Mouse (Mus musculus) T-helper 2 cell (primary cell): ENCODE measurements around the gene Gse1.

Source experiments
- in situ Hi-C: fragments of 300-600 bp; cut with MboI, MseI; formaldehyde crosslinking; loops from one replicate; pipeline ENCODE4 v1.15.1; 2025; ENCODE audit warnings: high pct_unique_total_duplicates

Gse1 gene

DNA sequence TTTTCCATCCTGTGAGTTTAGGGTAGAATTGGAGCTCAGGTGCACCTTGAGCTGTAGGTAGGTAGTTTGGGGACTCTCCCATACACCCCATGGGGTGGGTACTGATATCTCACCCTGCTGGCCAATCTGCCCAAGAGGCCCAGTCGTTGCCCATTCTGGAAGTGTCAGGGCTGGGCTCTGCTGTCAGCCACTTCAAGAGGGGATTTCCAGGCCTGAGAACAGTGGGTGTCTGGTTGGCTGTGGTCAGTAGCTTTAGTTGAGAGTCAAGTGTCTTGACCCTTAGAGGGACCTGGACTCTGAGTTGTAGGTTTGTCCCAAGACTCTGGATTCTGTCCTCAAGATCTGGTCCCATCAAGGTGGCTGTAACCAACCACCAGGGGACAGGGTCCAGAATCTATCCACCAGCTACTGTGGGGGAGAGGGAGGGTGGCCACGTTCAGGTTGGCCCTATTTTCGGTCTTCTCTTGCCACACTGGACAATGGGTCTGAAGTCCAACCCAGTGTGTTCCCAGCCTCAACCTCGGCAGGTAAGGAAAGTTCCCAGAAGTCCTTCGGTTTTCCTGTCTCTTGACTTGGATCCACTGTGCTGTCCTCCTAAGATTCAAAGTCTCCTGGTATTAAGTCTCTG lies 263.0 kb downstream of the Gse1 start:
- in situ Hi-C loops = no loop called here

DNA sequence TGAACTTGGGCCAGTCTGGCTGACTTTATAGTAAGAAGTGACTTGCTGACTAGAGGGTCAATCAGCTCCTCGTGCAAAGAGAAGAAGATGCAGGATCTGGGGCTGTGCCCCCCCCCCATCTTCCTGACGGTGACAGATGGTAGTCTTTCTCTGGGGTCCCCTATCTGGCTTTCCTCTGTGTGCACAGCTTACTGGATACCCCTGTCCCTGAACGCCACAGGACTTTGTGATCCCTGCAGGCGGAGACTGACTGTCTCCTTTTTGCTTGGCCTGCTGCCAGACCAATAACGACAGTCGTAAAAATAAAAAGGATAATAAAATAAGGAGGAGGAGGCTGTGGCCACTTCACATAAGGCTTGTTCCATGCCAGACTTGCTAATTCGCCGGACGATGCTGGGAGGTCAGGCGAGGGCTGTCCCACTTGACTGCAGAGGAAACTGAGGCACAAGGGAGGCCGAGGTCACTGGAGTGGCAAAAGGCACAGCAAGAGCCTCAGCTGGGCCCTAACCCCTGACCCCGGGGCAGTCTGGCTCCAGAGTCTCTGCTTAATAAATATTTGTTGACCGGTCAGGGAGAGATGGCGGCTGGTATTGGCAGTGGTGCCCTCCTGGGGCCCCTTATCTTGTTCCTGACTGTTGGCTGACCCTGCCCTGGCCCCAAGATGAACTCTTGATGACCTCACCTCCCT lies 264.1 kb downstream of the Gse1 start:
- in situ Hi-C loops = no loop called here

DNA sequence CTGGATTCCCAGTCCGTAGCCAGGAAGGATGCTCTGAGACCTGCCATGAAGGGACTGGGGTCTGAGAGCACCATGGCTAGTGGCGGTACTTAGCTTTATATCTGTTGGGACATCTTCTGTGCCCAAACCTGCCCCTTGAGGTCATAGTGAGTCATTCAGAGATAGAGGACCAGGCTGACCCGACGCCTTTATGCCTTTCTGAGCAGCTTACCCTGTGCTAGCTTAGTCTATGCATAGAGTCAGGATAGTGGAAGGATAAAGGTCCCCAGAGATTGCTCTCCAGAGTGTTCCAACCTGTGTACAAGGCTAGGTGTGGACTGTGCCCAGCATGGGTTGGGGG lies 264.6 kb downstream of the Gse1 start:
- in situ Hi-C loops = no loop called here

DNA sequence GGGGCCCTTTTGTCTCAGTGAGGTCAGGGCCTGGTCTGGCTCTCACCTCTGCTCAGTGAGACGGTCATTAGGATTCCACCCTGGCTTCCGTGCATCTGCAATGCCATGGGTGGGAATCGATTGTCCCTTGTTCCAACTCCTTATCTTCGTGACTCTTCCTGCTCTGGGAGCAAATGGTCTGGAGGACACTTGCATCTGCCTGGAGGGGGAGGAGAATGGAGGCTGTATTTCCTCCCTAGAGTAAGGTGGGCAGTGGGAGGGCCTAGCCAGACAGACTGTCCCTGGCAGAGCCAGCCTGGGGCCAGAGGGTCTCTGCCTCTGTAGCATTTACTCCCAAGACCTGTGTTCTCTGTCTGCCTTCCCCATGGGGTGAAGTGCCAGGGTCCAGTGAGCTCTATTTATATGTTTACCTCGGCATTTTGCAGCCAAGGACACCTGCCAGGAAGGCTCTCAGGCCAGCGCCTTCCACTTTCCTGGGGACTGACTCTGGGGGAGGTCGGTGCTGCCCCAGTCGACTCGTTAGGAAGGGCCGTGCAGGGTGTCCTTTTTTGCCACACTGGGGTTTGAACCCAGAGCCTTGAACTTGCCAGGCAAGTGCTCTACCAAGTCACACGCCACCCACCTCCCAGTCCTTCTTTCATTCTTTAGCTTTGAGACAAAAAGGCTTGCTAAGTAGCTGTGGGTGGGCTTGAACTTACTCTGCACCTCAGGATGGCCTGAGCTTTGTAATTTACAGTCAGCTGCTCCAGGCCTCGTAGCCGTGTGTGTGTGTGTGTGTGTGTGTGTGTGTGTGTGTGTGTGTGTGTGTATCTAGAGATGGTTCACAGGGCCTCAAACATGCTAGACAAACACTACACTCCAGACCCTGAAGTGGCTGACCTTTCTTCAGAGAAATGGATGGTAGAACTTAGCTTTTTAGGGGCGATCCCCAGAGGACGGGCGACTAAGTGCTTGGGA lies 265.5 kb downstream of the Gse1 start:
- in situ Hi-C loops = no loop called here

DNA sequence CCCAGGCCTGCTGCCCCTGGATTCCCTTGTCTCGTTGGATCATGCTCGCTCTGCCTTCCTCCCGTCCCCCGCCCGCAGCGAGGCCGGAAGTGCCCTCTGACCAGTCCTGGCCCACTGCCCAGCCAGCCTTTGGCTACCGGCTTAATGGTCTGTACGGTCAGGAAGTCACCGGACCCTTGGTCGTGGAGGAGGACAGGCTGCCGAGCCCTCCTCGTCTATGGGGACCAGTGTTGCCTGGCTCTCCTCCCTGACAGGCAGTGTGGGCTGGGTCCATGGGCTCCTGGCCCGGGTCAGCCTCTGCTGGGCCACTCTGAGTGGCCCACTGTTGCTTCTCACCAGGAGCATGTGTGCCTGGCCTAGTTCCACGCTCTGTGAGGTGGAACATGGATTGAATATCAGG lies 266.6 kb downstream of the Gse1 start:
- in situ Hi-C loops = no loop called here

DNA sequence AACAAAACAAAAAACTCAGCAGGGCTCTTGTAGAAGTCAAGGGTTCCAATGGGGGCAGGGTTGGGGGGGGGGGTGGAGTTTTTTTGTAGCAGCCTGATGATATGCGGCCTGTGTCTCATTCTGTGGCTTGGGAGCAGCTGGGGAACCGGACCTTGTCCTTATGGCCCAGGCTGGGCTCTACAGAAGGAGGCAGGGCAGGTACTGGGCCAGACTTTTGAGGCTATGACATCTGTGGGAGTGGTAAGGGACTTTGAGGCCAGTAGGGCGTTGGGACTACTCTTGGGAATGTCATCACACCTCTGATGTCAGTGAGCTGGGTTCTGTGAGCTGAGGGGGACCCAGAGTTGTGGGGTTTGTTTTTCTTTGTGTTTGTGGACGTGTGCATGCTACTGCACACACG lies 267.2 kb downstream of the Gse1 start:
- in situ Hi-C loops = no loop called here

DNA sequence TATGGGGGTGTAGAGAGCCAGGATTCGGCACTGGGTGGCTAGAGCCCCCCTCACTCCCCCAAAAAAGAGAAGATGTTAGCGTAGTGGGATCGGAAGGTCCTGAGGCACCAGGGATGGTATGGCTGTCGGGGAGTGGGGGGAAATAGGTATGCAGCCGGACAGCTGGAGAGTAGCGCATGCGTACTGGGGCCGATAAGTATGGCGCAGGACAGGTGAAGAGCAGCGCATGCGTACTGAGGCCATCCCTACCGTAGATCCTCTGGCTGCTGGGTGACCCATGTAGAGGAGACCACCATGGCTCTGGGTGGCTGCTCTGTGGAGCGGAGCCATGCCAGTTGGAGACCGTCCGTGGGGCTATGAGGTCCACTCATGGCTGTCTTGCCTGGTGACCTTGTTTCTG lies 268.2 kb downstream of the Gse1 start:
- in situ Hi-C loops = no loop called here

DNA sequence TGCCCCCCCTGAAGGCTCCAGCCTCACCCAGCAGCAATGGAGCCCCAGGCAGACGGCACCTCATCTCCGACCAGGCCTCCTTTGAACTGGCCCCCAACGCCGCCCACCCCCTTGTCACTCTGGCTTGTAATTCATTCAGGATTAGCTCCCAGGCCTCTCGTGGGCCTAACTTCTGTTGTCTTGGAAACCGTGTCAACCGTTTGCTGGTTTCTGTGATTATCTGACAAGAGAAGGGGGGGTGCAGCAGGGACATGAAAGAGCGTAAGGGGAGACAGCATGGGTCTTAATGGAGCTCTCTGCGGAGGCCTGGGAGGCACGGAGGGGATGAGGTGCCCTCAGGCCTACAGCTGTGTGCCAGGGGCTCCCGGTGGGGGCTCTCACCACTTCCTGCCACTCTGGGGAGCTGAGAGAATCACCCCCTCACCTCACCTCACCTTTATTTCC lies 269.3 kb downstream of the Gse1 start:
- in situ Hi-C loops = no loop called here

DNA sequence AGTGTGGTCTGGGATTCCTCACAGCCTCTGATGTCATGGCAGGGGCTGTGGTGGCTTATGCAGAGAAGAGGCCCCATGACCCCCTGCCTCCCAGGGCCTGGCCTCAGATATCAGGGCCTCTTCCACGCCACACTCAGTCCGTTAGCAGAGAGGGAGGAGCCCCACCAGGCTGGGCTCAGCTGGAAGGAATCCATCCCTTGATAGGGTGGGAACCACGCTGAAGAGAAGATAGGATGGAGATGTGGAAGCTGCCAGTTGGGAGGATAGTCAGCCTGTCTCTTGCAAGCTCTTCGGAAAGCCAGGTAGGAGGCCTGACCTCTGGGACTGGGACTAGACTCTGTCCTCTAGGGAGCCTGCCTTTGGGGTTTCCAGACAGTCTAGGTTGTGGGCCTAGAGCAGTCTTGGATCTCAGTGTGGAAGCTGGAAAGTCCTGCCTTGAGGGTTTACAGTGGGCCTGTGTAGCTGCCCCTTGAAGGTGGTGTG lies 270.1 kb downstream of the Gse1 start:
- in situ Hi-C loops = no loop called here

DNA sequence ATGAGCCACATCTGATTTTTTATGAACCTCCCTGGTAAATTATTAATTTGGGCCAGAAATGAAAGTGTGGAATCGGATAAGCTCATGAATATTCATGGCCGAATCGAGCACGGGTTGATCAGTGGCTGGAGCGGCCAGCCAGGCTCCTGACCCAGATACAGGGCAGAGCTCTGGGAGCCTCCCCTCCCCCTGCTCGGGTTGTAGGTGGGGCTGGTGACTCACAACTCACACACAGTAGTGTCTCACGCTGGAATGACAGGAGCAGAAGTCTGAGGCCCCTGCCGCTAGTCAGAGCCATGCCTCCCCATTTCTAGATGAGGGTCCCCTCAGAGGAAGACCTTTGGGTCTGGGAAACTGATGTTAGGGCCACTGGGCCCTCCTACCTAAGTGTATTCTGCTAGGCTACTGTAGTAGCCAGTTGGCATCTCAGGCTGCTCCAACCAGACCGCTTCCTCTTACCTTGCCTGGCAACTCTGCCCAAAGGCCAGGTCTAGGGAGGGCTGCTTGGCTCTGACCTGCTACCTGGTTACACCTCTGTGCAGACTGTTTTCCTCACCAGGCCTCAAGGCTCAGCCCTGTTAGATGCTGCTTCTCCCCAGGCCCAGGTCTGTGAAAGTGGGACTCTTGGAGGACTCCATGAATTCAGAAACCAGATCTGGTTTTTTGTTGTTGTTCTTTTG lies 270.8 kb downstream of the Gse1 start:
- in situ Hi-C loops = no loop called here

DNA sequence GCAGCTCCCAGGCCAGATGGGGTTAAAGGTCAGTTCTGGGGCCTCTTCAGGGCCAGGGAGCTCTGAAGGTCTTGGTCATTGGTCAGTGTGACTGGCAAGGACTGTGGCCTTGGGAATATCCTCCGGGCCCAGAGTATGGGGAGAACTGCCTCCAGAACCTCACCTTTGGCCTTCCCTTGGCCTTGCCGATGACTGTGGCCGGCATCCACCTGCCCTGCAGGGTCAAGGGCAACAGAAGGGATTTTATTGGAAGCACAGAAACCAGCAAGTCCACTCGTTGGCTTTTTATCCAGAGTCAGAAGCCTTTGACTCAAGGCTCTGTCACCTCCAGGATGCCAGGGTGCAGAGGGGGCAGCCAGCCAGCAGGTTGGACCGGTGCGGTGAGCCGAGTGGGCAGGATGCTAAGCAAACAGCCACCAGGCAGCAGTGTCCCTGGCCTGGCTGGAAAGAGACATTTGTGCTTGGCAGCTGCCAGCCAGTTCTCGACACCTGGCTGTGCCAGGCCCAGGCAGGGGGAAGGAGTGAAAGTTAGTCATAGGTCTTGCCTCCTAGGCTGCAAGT lies 272.5 kb downstream of the Gse1 start:
- in situ Hi-C loops = no loop called here

DNA sequence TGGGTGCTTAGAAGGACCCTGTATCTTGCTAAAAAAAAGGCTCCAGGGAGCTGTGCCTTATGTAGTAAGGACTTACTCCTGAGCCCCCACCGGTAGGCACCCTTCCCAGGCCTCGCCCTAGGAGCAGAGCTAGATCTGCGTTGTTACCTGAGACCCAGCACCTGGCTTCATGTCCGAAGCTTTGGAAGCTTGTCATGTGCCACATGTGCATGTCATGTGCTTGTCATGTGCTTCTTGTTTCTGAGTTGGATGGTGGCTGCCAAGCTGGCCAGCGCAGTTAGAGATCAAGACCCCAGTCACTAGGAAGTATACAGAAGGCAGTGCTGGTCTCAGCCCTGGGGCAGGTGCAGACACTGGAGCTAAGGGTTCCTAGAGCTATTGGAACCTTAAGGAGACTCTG lies 273.2 kb downstream of the Gse1 start:
- in situ Hi-C loops = no loop called here

DNA sequence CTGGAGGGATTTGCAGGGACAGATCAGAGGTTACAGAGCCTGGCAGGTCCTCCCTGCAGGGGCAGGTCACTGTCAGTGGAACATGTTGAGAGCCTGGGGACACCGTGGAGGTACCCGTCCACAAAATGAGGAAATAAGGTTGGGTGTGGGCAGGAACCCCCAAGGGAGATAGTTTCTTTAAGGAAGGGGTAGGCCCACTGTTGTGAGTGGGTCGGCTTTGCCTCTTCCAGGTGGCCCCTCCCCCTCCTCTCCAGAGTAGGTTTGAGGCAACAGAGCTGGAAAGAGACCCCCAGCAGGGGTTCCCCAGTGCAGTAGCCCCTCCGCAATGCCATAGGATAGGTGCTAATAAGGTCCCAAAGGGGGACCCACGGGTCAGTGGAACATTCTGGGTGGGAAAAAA lies 274.2 kb downstream of the Gse1 start:
- in situ Hi-C loops = no loop called here

DNA sequence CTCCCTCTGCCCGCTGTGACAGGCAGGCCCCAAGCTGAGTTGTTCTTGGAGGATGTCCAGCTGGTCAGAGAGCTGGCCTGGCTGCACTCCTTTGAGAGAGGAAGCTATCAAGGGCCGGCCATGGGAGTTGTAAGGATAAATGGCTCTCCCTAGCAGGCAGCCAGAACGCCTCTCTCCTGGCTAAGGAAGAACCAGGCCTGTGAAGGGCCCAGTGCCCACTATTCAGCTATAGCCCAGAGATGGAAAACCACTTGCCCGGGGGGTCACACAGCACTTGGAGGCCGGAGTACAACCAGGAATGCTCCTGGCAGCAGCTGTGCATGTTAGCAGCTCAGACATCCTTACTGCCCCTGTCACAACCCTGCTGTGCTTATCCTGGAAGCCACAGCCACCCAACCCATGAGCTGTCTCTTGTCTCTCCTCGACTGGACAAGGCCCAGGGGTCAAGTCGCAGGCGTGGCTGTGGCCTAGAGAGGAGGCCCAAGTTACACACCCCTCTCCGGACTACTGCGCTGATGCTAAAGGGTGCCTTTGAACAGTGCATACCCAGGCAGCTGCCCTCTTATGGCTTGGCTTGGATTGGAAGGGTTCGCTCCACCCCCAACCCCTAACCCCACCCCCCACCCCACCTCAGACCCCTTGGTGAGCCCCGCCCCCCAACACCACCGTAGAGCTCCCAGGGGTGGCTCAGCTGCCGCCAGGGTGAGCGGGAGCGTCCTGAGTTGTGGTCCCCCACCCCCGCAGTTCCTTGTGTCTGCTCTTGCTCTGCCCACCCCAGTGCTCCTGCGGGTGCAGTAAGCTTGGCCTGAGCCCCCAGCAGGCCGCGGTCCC lies 276.2 kb downstream of the Gse1 start:
- in situ Hi-C loops = no loop called here

DNA sequence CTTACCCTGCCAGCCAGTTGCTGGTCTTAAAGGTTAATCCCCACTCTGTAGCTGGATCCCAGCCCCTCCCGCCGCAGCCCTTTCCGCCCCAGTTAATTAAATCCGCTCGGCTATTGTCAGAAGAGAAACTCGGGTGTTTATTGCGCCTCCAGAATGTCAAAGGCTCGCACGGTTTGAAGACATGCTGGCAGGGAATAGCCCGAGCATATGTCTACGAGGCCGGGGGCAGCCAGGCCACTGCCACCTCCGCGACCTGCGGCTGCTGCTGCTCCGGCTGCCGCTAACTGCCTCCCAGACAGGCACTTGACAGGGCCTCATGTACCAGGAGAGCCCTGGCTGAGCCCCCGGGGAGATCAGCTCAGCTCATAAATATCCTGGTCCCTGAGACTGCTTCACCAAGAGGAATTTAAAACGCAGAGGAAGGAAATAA lies 276.8 kb downstream of the Gse1 start:
- in situ Hi-C loops = no loop called here

DNA sequence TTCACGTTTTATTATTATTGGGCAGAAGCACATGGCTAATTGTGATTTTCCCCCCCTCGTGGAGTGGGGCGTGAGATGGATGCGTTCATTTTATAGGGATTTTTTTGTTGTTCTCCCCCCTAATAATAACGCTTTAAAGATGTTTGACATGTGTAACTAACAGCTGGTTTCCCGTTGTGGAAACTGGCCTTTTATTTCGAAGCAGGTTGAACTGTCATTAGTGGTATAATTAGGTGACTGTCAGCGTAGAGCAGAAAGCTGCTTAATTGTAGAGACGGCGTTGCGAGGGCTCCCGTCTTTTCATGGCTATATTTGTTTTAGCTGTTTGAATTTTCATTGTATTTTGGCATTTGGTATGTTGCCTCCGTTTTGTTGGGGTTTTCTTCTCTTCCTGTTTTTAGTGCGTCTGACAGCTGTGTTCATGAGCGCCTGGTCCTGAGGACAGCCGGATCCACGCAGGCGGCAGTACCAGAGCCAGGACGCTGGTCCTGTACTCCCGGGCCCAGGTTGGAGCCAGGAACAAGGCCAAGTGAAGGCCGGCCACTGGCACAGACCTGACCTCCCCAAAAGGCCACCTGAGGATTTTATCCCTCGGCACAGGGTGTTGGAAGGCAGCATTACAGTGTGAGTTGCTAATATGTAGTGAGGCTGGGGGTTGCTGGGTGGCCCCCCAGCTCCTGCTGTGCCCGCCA lies 277.5 kb downstream of the Gse1 start:
- in situ Hi-C loops = no loop called here

DNA sequence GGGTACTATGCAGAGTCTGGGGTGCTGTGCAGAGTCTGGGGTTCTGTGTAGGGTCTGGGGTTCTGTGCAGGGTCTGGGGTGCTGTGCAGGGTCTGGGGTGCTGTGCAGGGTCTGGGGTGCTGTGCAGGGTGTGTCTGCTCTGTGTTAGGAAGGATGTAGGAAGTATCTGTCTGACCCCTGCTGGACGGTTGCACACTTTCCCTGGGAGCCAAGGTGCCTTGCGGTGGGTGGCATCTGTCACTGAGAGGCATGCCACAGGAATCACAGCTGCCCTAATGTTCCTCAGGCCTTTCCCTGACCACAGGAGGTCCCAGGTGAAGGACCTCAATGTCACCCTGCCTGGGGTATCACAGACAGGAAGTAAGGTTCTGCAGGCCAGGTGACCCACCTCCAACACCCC lies 278.3 kb downstream of the Gse1 start:
- in situ Hi-C loops = no loop called here

DNA sequence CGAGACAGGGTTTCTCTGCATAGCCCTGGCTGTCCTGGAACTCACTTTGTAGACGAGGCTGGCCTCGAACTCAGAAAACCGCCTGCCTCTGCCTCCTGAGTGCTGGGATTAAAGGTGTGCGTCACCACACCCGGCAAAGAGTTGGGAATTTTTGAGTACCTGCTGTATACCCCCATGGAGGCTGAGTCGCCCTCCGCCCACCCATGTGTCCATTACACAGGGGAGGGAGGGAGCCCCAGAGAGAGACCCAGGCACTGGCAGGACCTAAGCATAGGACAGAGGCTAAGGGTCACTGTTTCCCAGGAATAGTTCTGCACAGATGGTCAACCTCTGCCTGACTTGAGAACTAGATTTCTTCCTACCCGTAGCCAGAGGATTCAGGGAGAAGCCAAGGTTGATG lies 279.0 kb downstream of the Gse1 start:
- in situ Hi-C loops = no loop called here

DNA sequence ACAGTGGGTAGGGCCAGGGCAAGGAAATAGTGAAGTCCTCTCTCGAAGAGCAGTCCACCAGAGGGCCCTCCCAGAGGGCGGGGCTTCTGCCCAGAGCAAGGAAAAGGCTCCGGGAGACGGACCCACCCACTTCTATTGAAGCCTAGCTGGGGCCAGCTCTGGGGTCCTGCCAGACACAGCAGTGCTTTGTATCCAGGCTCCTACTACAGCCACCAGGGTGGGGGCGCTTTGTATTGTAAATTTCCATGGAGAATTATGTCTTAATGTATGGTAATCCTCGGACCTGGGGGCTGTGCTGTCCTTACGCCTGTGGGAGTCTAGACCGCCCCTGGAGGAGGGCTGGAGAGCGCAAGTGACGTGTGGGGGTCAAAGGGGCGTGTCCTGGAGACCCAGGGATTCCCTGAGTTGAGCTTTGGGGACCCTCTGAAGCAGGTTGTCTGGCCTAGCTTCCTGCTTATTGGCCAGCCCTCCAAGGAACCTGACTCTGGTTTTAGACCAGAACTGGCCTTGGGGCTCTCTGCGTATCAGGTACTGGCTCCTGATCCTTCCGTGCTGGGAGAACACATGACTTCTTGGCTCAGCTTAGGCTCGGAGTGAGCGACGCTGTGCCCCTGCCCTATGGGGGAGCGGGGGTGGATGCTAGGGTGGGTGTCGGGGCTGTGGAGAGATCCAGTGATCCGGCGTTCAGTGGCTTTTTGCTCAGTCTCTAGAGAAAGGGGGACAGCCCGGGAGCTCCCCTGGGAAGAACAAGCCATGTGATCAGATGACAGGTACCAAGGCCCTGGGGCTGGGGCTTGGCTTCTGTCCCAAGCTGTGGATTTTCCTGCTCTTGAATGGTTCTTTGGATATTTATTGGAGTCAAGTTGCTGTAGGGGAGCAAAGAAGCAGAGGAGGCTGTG lies 281.1 kb downstream of the Gse1 start:
- in situ Hi-C loops = no loop called here
